Mouse (Mus musculus) spleen, adult 2 months (tissue): ENCODE data around the gene Gm21969. TPM values are rescaled to one million over a fixed set of nuclear protein-coding genes. Genes with fewer than 3 reads are reported as not detected.

Experiments used
- DNase-seq, 2 experiments: peaks; one replicate each; pipeline versions ENCODE4 v3.0.0 to v3.0.0-alpha.2; 2012 to 2021; ENCODE audit warnings: low spot score in 2 of 2, low read depth in 1 of 2
- H3K27ac ChIP-seq: fragments of 200-500 bp; 2 replicates; pipeline ENCODE4 v1.5.1; 2012; ENCODE audit warnings: low read length, inconsistent platforms; ENCODE audit not compliant: insufficient read depth
- H3K27me3 ChIP-seq: fragments of 200-500 bp; 2 replicates; pipeline ENCODE4 v1.6.1; 2012; ENCODE audit warnings: mild to moderate bottlenecking, moderate library complexity, low read length, inconsistent platforms; ENCODE audit not compliant: control insufficient read depth, insufficient read depth
- H3K36me3 ChIP-seq: fragments of 200-500 bp; 2 replicates; pipeline ENCODE4 v1.6.1; 2012; ENCODE audit warnings: mild to moderate bottlenecking, low read length, inconsistent platforms; ENCODE audit not compliant: control insufficient read depth, insufficient read depth
- H3K4me1 ChIP-seq: fragments of 200-500 bp; 2 replicates; pipeline ENCODE4 v1.6.1; 2011; ENCODE audit warnings: inconsistent platforms; ENCODE audit not compliant: control insufficient read depth, insufficient read depth, insufficient read length
- H3K4me3 ChIP-seq: fragments of 200-500 bp; 2 replicates; pipeline ENCODE4 v1.5.1; 2011; ENCODE audit warnings: mild to moderate bottlenecking, inconsistent platforms; ENCODE audit not compliant: insufficient read depth, insufficient read length; ENCODE audit errors: extremely low read depth
- CTCF ChIP-seq: fragments of 200-500 bp; IDR thresholded peaks from 2 replicates; pipeline ENCODE4 v1.5.1; 2011; ENCODE audit warnings: mild to moderate bottlenecking, inconsistent platforms; ENCODE audit not compliant: insufficient read depth, insufficient read length, insufficient replicate concordance; ENCODE audit errors: extremely low read depth
- POLR2A ChIP-seq: fragments of 200-500 bp; IDR thresholded peaks from 2 replicates; pipeline ENCODE4 v1.6.1; 2011; ENCODE audit warnings: low read depth, low read length, inconsistent platforms
- WGBS: fragments of 180-500 bp; shearing (Covaris S2); methylation state at CpG from one replicate; pipeline ENCODE4 v1.1.7; 2018; 5-methylcytosine and 5-hydroxymethylcytosine counted together
- polyA plus RNA-seq: library from polyadenylated mRNA; depleted of rRNA; stranded (reverse); fragments of >200 nt; gene quantifications from 2 replicates; pipeline ENCODE4 v1.2.3, GENCODE M21; 2012

The Gm21969 gene
- polyA plus RNA-seq, 1 experiment: 0.01 TPM

DNA sequence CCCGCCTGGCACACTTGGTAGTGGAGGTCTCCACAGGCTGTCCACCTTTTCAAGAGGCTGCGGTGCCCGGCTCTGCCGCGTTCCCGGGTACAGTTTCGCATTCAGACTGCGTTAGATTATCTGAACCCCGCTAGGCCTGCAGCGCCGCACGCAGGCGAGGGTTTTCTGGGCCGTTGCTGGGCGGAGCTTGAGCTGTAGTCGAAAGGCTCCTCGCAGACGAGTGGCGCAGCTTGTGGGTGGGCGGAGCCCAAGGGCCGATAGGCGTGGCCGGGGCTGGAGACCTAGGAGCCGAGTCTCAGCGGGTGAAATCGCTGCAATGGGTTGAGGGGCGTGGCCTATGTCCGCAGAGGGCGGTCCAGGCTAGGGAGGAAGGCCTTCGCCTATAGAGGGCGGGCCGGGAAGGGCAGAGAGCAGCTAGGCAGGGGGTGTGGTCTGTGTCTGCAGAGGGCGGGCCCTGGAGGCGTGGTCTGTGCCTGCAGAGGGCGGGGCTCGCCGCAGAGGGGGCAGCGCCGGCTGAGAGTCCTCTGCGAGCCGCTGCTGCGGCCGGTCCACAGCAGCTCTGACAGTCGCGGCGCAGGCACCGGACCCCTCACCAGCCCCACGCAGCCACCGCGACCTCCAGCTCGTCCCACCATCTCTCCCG, 28.7 kb upstream of the Gm21969 start:
- H3K4me3 ChIP-seq: peak overlapping the region; percentile 73
- H3K27ac ChIP-seq: peak overlapping the region; percentile 62; the same call in 1 of the 2 replicates
- no peaks in the 10 kb centered on the region for H3K36me3 ChIP-seq
- under 1% methylated on average over 46 of the region's 52 CpGs for WGBS
- DNase-seq: peak; percentile 98
- TF ChIP-seq CTCF (0 out of 2 replicates have a peak, but pooled peaks have one; percentile 18), POLR2A (peak; percentile 84)
- 0 out of 2 replicates have a peak, but pooled peaks cover 4% of the 10 kb centered on the region for H3K27me3 ChIP-seq
- H3K4me1 ChIP-seq: peaks cover 5% of the 10 kb centered on the region; the same call in 1 of the 2 replicates

GRCm38 (mm10) chr4:139574799-139575672, 27.9 kb upstream of the Gm21969 start:
- peak overlapping the region; percentile 62 for H3K27ac ChIP-seq
- DNase-seq: peak in 1 of 2 experiments; percentile 27
- H3K4me1 ChIP-seq: peaks cover 5% of the 10 kb centered on the region; the same call in 1 of the 2 replicates
- H3K4me3 ChIP-seq: peak overlapping the region; percentile 73
- 0 out of 2 replicates have a peak, but pooled peaks cover 4% of the 10 kb centered on the region for H3K27me3 ChIP-seq
- under 1% methylated on average over 105 of the region's 111 CpGs for WGBS
- TF ChIP-seq POLR2A (no peak), CTCF (no peak)
- H3K36me3 ChIP-seq: no peaks in the 10 kb centered on the region

- Histone ChIP-seq H3K27ac (no peak overlapping the region), H3K27me3 (0 out of 2 replicates have a peak, but pooled peaks cover 4% of the 10 kb centered on the region), H3K4me1 (peaks cover 5% of the 10 kb centered on the region; the same call in 1 of the 2 replicates), H3K36me3 (no peaks in the 10 kb centered on the region), H3K4me3 (peak overlapping the region; percentile 73)
- WGBS: 21% methylated on average over 14 of the region's 14 CpGs
- TF ChIP-seq CTCF (no peak), POLR2A (no peak)
- DNase-seq: no peak
These were observed 27.3 kb upstream of the Gm21969 start for GRCm38 (mm10) chr4:139575673-139576003.

DNA sequence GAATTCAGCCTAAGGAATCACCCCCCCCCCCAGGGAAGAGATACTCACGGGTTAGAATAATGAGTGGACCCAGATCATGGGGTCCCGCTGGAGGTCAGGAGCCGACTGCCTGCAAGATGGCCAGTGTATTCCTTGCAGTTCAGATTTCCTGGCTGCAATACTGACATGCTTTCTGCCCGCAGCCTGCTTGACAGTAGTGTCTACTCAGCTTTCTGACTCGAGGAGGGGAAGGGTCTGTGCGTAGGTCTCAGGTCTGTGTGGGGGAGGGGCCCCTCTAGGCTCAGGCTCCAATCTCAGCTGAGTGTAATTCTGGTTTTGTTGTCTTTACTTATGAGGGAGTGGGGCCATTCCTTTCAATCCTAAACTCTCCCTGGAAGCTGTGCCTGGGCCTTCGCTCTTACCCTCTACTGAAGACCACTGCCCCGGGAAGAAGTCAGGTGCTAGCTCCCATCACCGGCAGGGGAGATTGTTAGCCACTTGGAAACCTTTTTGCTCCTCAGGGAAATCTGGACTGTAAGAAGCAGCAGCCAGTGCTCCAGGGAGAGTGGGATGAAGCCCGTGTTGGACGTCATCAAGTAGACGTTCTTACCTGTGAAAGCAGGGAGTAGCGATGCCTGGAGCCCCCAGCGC, 26.6 kb upstream of the Gm21969 start:
- DNase-seq: no peak
- 89% methylated on average over 14 of the region's 14 CpGs for WGBS
- no peak overlapping the region for H3K27ac ChIP-seq
- TF ChIP-seq POLR2A (no peak), CTCF (no peak)
- peak overlapping the region; percentile 12; the same call in 1 of the 2 replicates for H3K4me3 ChIP-seq
- 0 out of 2 replicates have a peak, but pooled peaks cover 4% of the 10 kb centered on the region for H3K27me3 ChIP-seq
- peaks cover 12% of the 10 kb centered on the region for H3K4me1 ChIP-seq
- H3K36me3 ChIP-seq: no peaks in the 10 kb centered on the region

DNA sequence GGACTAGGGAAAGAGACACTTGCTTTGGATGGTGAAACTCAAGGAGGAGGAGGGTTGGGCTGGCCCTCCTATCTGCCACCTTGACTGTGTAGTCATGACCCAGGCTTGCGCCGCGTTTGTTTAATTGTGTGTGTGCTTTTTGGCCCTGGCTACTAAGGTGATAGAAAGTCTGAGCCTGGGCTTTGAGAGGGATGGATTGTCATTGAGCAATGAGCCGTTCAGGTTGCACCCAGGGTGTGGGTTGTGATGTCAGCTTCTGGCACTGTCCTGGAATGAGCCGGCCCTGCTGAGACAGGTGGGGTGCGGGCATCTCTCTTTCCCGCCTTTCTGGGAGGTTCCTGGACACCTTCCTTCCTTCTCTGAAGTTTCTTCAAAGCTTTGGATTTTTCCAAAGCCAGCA, 26.0 kb upstream of the Gm21969 start:
- Histone ChIP-seq H3K4me1 (peaks cover 15% of the 10 kb centered on the region), H3K27ac (no peak overlapping the region), H3K36me3 (no peaks in the 10 kb centered on the region), H3K27me3 (0 out of 2 replicates have a peak, but pooled peaks cover 4% of the 10 kb centered on the region), H3K4me3 (no peak overlapping the region)
- no peak for TF ChIP-seq POLR2A
- TF ChIP-seq CTCF: no peak
- WGBS: 90% methylated on average over 7 of the region's 7 CpGs
- no peak for DNase-seq

DNA sequence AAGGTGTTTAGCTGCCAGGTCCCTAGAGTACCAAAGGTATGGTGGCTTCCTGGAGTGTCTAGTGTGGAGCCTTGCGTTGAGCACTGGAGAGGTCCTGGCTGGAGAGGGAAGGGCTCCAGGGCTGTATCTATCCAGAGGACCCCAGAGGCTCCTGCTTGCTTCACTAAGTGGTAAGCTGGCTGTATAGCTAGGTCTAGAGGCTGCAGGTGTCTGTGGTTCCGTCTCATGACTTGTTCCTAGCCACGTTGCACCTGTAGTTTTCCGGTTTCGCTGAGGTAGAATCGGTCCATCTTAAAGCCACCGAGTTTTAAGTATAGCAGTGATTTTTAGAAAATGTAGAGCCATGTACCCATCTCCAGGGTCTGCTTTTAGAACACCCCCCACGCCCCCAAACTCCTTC, 24.6 kb upstream of the Gm21969 start:
- 0 out of 2 replicates have a peak, but pooled peaks cover 4% of the 10 kb centered on the region for H3K27me3 ChIP-seq
- peaks cover 19% of the 10 kb centered on the region for H3K4me1 ChIP-seq
- 59% methylated on average over 8 of the region's 8 CpGs for WGBS
- H3K27ac ChIP-seq: no peak overlapping the region
- no peak for DNase-seq
- no peak overlapping the region for H3K4me3 ChIP-seq
- TF ChIP-seq POLR2A (no peak), CTCF (no peak)
- no peaks in the 10 kb centered on the region for H3K36me3 ChIP-seq
